Mouse (Mus musculus) cortical plate, adult 2 months (tissue): ENCODE data around the gene Acad10.

Experiments
- CTCF ChIP-seq: fragments of 200-500 bp; IDR thresholded peaks from 2 replicates; pipeline ENCODE4 v1.5.1; 2011; ENCODE audit warnings: mild to moderate bottlenecking, control low read depth, low read length; ENCODE audit not compliant: insufficient read depth; ENCODE audit errors: extremely low read depth
- POLR2A ChIP-seq: fragments of 200-500 bp; IDR thresholded peaks from 2 replicates; pipeline ENCODE4 v1.6.1; 2011; ENCODE audit warnings: mild to moderate bottlenecking, low read length, control low read depth; ENCODE audit not compliant: insufficient read depth; ENCODE audit errors: extremely low read depth

DNA sequence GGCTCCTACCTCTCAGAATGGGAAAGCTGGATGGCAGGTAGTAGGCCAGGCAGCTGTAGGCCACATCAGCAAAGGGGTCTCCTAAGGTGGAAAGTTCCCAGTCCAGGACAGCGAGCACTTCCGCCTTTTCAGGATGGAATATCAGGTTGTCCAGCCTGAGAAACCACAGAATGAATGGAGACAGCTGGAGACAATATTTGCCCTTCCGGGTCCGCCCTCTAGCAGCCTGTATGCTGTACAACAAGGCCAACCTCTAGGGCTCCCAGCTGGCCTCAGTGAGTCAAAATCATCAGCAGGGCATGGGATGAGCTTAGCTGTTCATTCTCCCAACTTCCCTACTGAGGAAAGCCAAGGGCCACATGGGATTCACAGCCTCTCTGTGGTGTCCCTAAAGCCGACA is 25.6 kb downstream of the Acad10 start:
- TF ChIP-seq CTCF, result no peak
- no peak for TF ChIP-seq POLR2A
